Mouse (Mus musculus) limb, embryonic 11.5 days (tissue): ENCODE results near the gene Ddx21. TPM values are rescaled to one million over a fixed set of nuclear protein-coding genes. Genes with fewer than 3 reads are reported as not detected.
"Not testable (repeated sequence)": the region's sequence is repeated elsewhere in the genome, so short reads cannot be mapped to it uniquely, and the experiment has no call there.

Source experiments
- ATAC-seq: fragments of 200-750 bp; cut with Nextera tagmentation; 2 replicates; pipeline ENCODE4 v1.8.0; 2017; ENCODE audit warnings: low read depth; ENCODE audit not compliant: insufficient number of reproducible peaks, low FRiP score, low TSS enrichment
- DNase-seq: peaks from one replicate; pipeline ENCODE4 v3.0.0-alpha.2; 2015; ENCODE audit warnings: low spot score
- H3K27ac ChIP-seq: fragments of 300-500 bp; sonication (generic); replicated peaks from 2 replicates; pipeline ENCODE4 v1.5.1; 2014; ENCODE audit warnings: low read depth, mild to moderate bottlenecking, low read length
- H3K27me3 ChIP-seq: fragments of 300-500 bp; sonication (generic); 2 replicates; pipeline ENCODE4 v1.6.1; 2014; ENCODE audit warnings: mild to moderate bottlenecking, low read length, mixed read lengths; ENCODE audit not compliant: control insufficient read depth, insufficient read depth
- H3K36me3 ChIP-seq: fragments of 300-500 bp; sonication (generic); 2 replicates; pipeline ENCODE4 v1.6.1; 2014; ENCODE audit warnings: mild to moderate bottlenecking, low read length, moderate library complexity, mixed read lengths; ENCODE audit not compliant: control insufficient read depth, insufficient read depth
- H3K4me1 ChIP-seq: fragments of 300-500 bp; sonication (generic); 2 replicates; pipeline ENCODE4 v1.6.1; 2014; ENCODE audit warnings: low read length, mixed read lengths; ENCODE audit not compliant: control insufficient read depth, insufficient read depth
- H3K4me2 ChIP-seq: fragments of 300-500 bp; sonication (generic); 2 replicates; pipeline ENCODE4 v1.6.1; 2014; ENCODE audit warnings: low read depth, mild to moderate bottlenecking, moderate library complexity; ENCODE audit not compliant: severe bottlenecking
- H3K4me3 ChIP-seq: fragments of 300-500 bp; sonication (generic); 2 replicates; pipeline ENCODE4 v1.5.1; 2014; ENCODE audit warnings: low read depth, low read length
- H3K9ac ChIP-seq: fragments of 300-500 bp; sonication (generic); 2 replicates; pipeline ENCODE4 v1.6.1; 2014; ENCODE audit warnings: mild to moderate bottlenecking, low read length
- H3K9me3 ChIP-seq: fragments of 300-500 bp; sonication (generic); 2 replicates; pipeline ENCODE4 v1.6.1; 2016; ENCODE audit warnings: low read length; ENCODE audit not compliant: control insufficient read depth
- WGBS: fragments of 180-500 bp; shearing (Covaris S2); extraction: QIAGEN DNeasy Blood & Tissue Kit; methylation state at CpG from one replicate; pipeline ENCODE4 v1.1.7; 2014; 5-methylcytosine and 5-hydroxymethylcytosine counted together
- polyA plus RNA-seq: library from polyadenylated mRNA; unstranded; fragments of >200 nt; fragmentation: Nextera tagmentation; extraction: Ambion mirVana; gene quantifications from 2 replicates; pipeline ENCODE4 v1.2.1, GENCODE M21; 2014

The Ddx21 gene
- polyA plus RNA-seq, 1 experiment from 2014 or later = 36.1 TPM

DNA sequence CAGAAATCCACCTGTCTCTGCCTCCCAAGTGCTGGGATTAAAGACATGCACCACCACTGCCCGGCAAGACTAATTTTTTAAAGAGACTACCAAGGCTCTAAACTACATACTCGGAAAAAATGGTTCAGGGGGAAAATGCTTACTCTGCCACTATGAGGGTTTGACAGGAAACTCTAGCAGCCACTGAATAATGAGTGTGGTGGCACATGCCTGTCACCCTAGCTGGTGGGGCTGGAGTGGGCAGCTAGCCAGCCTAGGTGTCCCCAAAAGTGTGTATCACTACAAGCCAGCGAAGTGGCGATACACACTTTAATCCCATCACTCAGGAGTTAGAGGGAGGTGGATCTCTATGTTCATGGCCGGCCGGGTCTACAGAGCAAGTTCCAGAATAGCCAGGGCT lies 2.0 kb downstream of the Ddx21 start:
- no peaks in the 10 kb centered on the region for H3K27me3 ChIP-seq
- H3K4me3 ChIP-seq = no peak overlapping the region
- no peaks in the 10 kb centered on the region for H3K9me3 ChIP-seq
- 95% methylated on average over 6 of the region's 6 CpGs for WGBS
- no peak for DNase-seq
- H3K27ac ChIP-seq = no peak overlapping the region
- H3K36me3 ChIP-seq = peaks cover 9% of the 10 kb centered on the region
- H3K4me1 ChIP-seq = peaks cover 6% of the 10 kb centered on the region; the same call in 1 of the 2 replicates
- H3K4me2 ChIP-seq = no peak overlapping the region
- no peak overlapping the region for H3K9ac ChIP-seq
- ATAC-seq = no peak

GRCm38 (mm10) chr10:62599311-62599710 lies 2.8 kb downstream of the Ddx21 start:
- not testable (repeated sequence) for DNase-seq, H3K4me2 ChIP-seq, H3K4me3 ChIP-seq, H3K9ac ChIP-seq, H3K27ac ChIP-seq, H3K9me3 ChIP-seq, H3K27me3 ChIP-seq, ATAC-seq, H3K4me1 ChIP-seq
- peaks cover 12% of the 10 kb centered on the region for H3K36me3 ChIP-seq
- WGBS = 96% methylated on average over 3 of the region's 3 CpGs

- no peaks in the 10 kb centered on the region for H3K27me3 ChIP-seq
- no peak overlapping the region for H3K9ac ChIP-seq
- 88% methylated on average over 7 of the region's 7 CpGs for WGBS
- ATAC-seq (no peak), DNase-seq (no peak)
- H3K4me1 ChIP-seq = no peaks in the 10 kb centered on the region
- peaks cover 47% of the 10 kb centered on the region for H3K36me3 ChIP-seq
- H3K27ac ChIP-seq = no peak overlapping the region
- no peaks in the 10 kb centered on the region for H3K9me3 ChIP-seq
- H3K4me3 ChIP-seq = no peak overlapping the region
- H3K4me2 ChIP-seq = no peak overlapping the region
Observed at GRCm38 (mm10) chr10:62592496-62592895, 9.6 kb downstream of the Ddx21 start.

DNA sequence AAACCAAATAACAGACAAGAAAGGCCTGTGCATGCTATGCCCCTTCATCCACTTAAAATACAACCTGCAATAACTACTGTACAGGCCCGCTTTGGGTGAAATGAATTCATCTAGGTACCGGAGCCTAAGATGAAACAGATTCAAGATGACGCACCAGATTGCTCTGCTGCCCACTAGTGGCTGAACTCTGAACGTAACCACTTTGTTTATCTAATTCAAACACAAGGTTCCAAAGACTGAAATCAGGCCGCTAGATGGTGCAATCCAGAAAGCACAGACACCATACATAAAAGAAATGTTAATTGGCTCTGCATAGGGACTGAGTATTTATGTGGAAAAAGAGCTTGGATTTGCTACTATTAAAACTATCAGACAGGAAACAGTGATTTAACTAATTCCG lies 11.9 kb downstream of the Ddx21 start:
- ATAC-seq (no peak), DNase-seq (peak; percentile 85)
- WGBS = 61% methylated on average over 6 of the region's 6 CpGs
- Histone ChIP-seq H3K27ac (no peak overlapping the region), H3K9ac (no peak overlapping the region), H3K4me2 (no peak overlapping the region), H3K4me1 (no peaks in the 10 kb centered on the region), H3K4me3 (no peak overlapping the region), H3K36me3 (peaks cover 51% of the 10 kb centered on the region), H3K9me3 (no peaks in the 10 kb centered on the region), H3K27me3 (no peaks in the 10 kb centered on the region)

- Histone ChIP-seq H3K4me1 (no peaks in the 10 kb centered on the region), H3K27me3 (no peaks in the 10 kb centered on the region), H3K9me3 (no peaks in the 10 kb centered on the region), H3K36me3 (peaks cover 51% of the 10 kb centered on the region), H3K9ac (no peak overlapping the region), H3K4me3 (no peak overlapping the region), H3K4me2 (no peak overlapping the region), H3K27ac (no peak overlapping the region)
- ATAC-seq = no peak
- no peak for DNase-seq
- 89% methylated on average over 4 of the region's 4 CpGs for WGBS
Observed at GRCm38 (mm10) chr10:62588616-62589015, 13.5 kb downstream of the Ddx21 start.

DNA sequence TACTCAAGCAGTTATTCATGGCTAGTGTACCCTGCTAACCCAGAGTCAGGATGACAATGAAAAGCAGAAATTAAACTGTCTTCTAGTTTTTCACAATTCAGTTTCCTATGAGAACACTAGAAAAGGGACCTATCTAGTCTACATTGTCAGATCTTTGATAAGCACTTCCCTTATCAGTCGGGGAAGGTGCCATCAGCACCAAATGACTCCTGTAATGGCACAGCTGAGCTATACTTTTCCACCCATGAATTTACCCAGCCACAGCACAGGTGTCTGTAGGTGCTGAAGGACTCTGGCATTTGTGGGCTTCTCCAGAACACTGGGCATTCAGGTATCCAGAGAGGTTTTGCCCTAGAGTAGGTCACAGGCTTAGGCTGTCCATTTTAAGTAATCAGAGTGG lies 18.8 kb downstream of the Ddx21 start:
- H3K4me1 ChIP-seq = no peaks in the 10 kb centered on the region
- H3K9me3 ChIP-seq = no peaks in the 10 kb centered on the region
- no peak overlapping the region for H3K27ac ChIP-seq
- peaks cover 37% of the 10 kb centered on the region for H3K36me3 ChIP-seq
- 97% methylated on average over 1 of the region's 1 CpGs for WGBS
- no peaks in the 10 kb centered on the region for H3K27me3 ChIP-seq
- no peak for DNase-seq
- no peak overlapping the region for H3K9ac ChIP-seq
- no peak overlapping the region for H3K4me3 ChIP-seq
- ATAC-seq = no peak
- H3K4me2 ChIP-seq = no peak overlapping the region

DNA sequence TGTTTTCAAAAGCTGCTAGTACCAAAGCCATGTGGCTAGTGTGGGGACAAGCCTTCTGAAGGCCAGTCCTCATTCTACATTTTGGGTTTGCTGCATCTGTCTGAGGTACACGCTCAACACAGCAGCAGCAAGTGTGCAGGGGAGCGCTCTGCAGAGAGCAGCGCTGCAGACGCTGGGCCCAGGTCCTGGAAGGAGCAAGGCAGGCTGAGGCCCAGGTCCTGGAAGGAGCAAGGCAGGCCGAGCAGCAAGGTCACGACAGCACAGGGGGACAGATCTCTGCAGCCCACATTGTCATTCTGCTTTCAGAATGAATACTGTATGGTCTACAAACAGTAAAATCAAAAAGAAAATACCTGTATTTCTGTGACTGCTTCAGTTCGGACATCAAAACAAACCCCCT lies 19.4 kb downstream of the Ddx21 start:
- Histone ChIP-seq H3K27me3 (no peaks in the 10 kb centered on the region), H3K4me1 (no peaks in the 10 kb centered on the region), H3K4me3 (no peak overlapping the region), H3K4me2 (no peak overlapping the region), H3K36me3 (peaks cover 32% of the 10 kb centered on the region), H3K9me3 (no peaks in the 10 kb centered on the region), H3K27ac (no peak overlapping the region), H3K9ac (no peak overlapping the region)
- no peak for ATAC-seq
- WGBS = 88% methylated on average over 7 of the region's 7 CpGs
- no peak for DNase-seq

DNA sequence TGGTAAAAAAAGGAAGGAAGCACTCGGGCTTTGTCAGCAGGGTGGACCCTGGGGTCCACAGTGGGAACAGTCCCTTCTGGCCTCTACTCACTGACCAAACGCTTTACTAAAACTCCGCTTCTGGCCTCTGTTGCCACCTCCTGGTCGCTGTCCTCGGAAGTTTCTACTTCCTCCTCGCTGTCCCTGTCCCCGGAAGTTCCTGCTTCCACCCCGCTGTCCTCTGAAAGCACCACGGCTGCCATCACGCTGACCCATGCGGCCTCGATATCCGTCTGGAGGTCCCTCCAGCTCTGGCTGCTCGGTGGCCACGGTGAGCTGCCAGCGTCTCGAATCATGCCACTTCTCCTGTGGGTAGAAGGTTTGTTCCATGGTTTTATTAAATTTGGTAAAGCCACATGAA lies 19.8 kb downstream of the Ddx21 start:
- no peaks in the 10 kb centered on the region for H3K27me3 ChIP-seq
- DNase-seq (no peak), ATAC-seq (no peak)
- WGBS = 93% methylated on average over 17 of the region's 17 CpGs
- peaks cover 29% of the 10 kb centered on the region for H3K36me3 ChIP-seq
- H3K9me3 ChIP-seq = no peaks in the 10 kb centered on the region
- peaks cover 3% of the 10 kb centered on the region; the same call in 1 of the 2 replicates for H3K4me1 ChIP-seq
- H3K4me3 ChIP-seq = no peak overlapping the region
- H3K4me2 ChIP-seq = no peak overlapping the region
- H3K9ac ChIP-seq = no peak overlapping the region
- no peak overlapping the region for H3K27ac ChIP-seq

DNA sequence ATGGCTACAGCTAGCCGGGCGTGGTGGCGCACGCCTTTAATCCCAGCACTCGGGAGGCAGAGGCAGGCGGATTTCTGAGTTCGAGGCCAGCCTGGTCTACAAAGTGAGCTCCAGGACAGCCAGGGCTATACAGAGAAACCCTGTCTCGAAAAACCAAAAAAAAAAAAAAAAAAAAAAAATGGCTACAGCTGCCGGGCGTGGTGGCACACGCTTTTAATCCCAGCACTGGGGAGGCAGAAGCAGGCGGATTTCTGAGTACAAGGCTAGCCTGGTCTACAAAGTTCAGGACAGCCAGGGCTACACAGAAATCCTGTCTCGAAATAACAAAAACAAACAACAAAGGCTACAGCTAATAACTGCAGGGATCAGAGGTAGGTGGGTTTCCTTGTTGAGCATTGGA lies 23.0 kb downstream of the Ddx21 start:
- not testable (repeated sequence) for H3K9me3 ChIP-seq, DNase-seq, H3K27me3 ChIP-seq, H3K4me2 ChIP-seq, H3K4me3 ChIP-seq, ATAC-seq, H3K27ac ChIP-seq, H3K9ac ChIP-seq, H3K4me1 ChIP-seq
- WGBS = 85% methylated on average over 12 of the region's 13 CpGs
- peaks cover 18% of the 10 kb centered on the region for H3K36me3 ChIP-seq
